Mouse (Mus musculus) C2C12 (cell line): ENCODE results near the gene Lingo2.

Experiments used
- CTCF ChIP-seq: IDR thresholded peaks from one replicate; pipeline ENCODE4 v1.5.1; 2011; ENCODE audit not compliant: control insufficient read depth, insufficient read depth, insufficient read length
- FOSL1 ChIP-seq: IDR thresholded peaks from one replicate; pipeline ENCODE4 v1.8.0; 2011; ENCODE audit warnings: mild to moderate bottlenecking, low read length; ENCODE audit not compliant: poor library complexity, insufficient read depth, severe bottlenecking
- MAX ChIP-seq: IDR thresholded peaks from one replicate; pipeline ENCODE4 v1.6.1; 2011; ENCODE audit warnings: mild to moderate bottlenecking, control low read depth
- MYOD1 ChIP-seq: IDR thresholded peaks from one replicate; pipeline ENCODE4 v1.6.1; 2011; ENCODE audit warnings: low read depth; ENCODE audit not compliant: control insufficient read depth, insufficient read length
- USF1 ChIP-seq: IDR thresholded peaks from one replicate; pipeline ENCODE4 v1.6.1; 2011; ENCODE audit warnings: low read depth, mild to moderate bottlenecking, control low read depth, moderate library complexity

DNA sequence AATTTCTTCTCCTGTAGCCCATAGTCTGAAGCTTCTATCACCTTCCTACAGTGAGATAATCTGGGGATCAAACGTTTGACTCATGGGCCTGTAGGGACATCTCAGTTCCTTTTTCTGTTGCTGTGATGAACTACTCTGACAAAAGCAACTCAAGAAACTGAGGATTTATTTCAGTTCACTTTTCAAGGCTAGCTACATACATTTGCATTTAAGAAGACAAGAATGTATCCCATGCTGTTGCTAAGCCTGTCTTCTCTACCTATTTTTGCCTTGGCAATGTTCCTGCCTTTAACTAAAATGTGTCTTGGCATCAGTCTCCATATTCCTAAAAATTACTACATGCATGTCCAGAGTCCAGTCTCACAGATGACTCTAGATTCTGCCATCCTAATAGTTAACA is 781.4 kb downstream of the Lingo2 start:
- TF ChIP-seq CTCF (no peak), FOSL1 (no peak), MYOD1 (no peak), USF1 (no peak), MAX (no peak)
